Mouse (Mus musculus) spleen, adult 2 months (tissue): ENCODE measurements around the gene Prm1. TPM values are rescaled to one million over a fixed set of nuclear protein-coding genes. Genes with fewer than 3 reads are reported as not detected.

ENCODE experiments used
- DNase-seq, 2 experiments: peaks; one replicate each; pipeline versions ENCODE4 v3.0.0 to v3.0.0-alpha.2; 2012 to 2021; ENCODE audit warnings: low spot score in 2 of 2, low read depth in 1 of 2
- H3K27ac ChIP-seq: fragments of 200-500 bp; 2 replicates; pipeline ENCODE4 v1.5.1; 2012; ENCODE audit warnings: low read length, inconsistent platforms; ENCODE audit not compliant: insufficient read depth
- H3K27me3 ChIP-seq: fragments of 200-500 bp; 2 replicates; pipeline ENCODE4 v1.6.1; 2012; ENCODE audit warnings: mild to moderate bottlenecking, moderate library complexity, low read length, inconsistent platforms; ENCODE audit not compliant: control insufficient read depth, insufficient read depth
- H3K36me3 ChIP-seq: fragments of 200-500 bp; 2 replicates; pipeline ENCODE4 v1.6.1; 2012; ENCODE audit warnings: mild to moderate bottlenecking, low read length, inconsistent platforms; ENCODE audit not compliant: control insufficient read depth, insufficient read depth
- H3K4me1 ChIP-seq: fragments of 200-500 bp; 2 replicates; pipeline ENCODE4 v1.6.1; 2011; ENCODE audit warnings: inconsistent platforms; ENCODE audit not compliant: control insufficient read depth, insufficient read depth, insufficient read length
- H3K4me3 ChIP-seq: fragments of 200-500 bp; 2 replicates; pipeline ENCODE4 v1.5.1; 2011; ENCODE audit warnings: mild to moderate bottlenecking, inconsistent platforms; ENCODE audit not compliant: insufficient read depth, insufficient read length; ENCODE audit errors: extremely low read depth
- CTCF ChIP-seq: fragments of 200-500 bp; IDR thresholded peaks from 2 replicates; pipeline ENCODE4 v1.5.1; 2011; ENCODE audit warnings: mild to moderate bottlenecking, inconsistent platforms; ENCODE audit not compliant: insufficient read depth, insufficient read length, insufficient replicate concordance; ENCODE audit errors: extremely low read depth
- POLR2A ChIP-seq: fragments of 200-500 bp; IDR thresholded peaks from 2 replicates; pipeline ENCODE4 v1.6.1; 2011; ENCODE audit warnings: low read depth, low read length, inconsistent platforms
- WGBS: fragments of 180-500 bp; shearing (Covaris S2); methylation state at CpG from one replicate; pipeline ENCODE4 v1.1.7; 2018; 5-methylcytosine and 5-hydroxymethylcytosine counted together
- polyA plus RNA-seq: library from polyadenylated mRNA; depleted of rRNA; stranded (reverse); fragments of >200 nt; gene quantifications from 2 replicates; pipeline ENCODE4 v1.2.3, GENCODE M21; 2012

Gene Prm1
- polyA plus RNA-seq, 1 experiment: 0.47 TPM

- Histone ChIP-seq H3K4me3 (no peak overlapping the region), H3K27me3 (no peaks in the 10 kb centered on the region), H3K27ac (no peak overlapping the region), H3K36me3 (no peaks in the 10 kb centered on the region), H3K4me1 (peaks cover 13% of the 10 kb centered on the region; the same call in 1 of the 2 replicates)
- no peak for DNase-seq
- TF ChIP-seq POLR2A (no peak), CTCF (no peak)
- 94% methylated on average over 4 of the region's 4 CpGs for WGBS
Observed at GRCm38 (mm10) chr16:10825840-10826239, 20.2 kb upstream of the Prm1 start.

- TF ChIP-seq POLR2A (no peak), CTCF (no peak)
- 92% methylated on average over 1 of the region's 1 CpGs for WGBS
- Histone ChIP-seq H3K4me3 (no peak overlapping the region), H3K27me3 (no peaks in the 10 kb centered on the region), H3K27ac (no peak overlapping the region), H3K36me3 (no peaks in the 10 kb centered on the region), H3K4me1 (peaks cover 14% of the 10 kb centered on the region; the same call in 1 of the 2 replicates)
- DNase-seq: no peak
Observed at GRCm38 (mm10) chr16:10824536-10824935, 18.9 kb upstream of the Prm1 start.

- Histone ChIP-seq H3K4me1 (peaks cover 16% of the 10 kb centered on the region; the same call in 1 of the 2 replicates), H3K36me3 (no peaks in the 10 kb centered on the region), H3K27ac (no peak overlapping the region), H3K27me3 (no peaks in the 10 kb centered on the region), H3K4me3 (no peak overlapping the region)
- no peak for DNase-seq
- 68% methylated on average over 4 of the region's 4 CpGs for WGBS
- TF ChIP-seq POLR2A (no peak), CTCF (no peak)
Observed at GRCm38 (mm10) chr16:10821387-10821786, 15.7 kb upstream of the Prm1 start.

DNA sequence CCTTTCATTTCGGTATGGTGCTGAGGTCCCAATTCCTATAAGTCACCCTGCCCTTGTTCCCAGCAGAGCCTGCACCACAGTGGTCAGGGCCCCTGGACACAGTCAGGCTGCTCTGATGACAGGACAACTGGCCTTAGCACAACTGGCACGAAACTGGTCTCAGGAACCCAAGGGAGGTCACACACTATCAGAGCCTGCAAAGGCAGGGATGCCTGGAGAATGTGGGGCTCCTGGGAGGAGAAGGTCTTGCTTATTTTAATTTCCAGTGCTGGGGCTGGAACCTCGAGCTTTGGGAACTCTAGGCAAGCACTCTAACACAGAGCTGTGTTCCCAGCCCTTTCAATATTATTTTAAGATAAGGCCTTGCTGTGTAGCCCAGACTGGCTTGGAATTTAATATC lies 14.3 kb upstream of the Prm1 start:
- no peaks in the 10 kb centered on the region for H3K27me3 ChIP-seq
- TF ChIP-seq POLR2A (no peak), CTCF (no peak)
- H3K36me3 ChIP-seq: no peaks in the 10 kb centered on the region
- peaks cover 16% of the 10 kb centered on the region; the same call in 1 of the 2 replicates for H3K4me1 ChIP-seq
- no peak overlapping the region for H3K27ac ChIP-seq
- DNase-seq: no peak
- 84% methylated on average over 3 of the region's 3 CpGs for WGBS
- no peak overlapping the region for H3K4me3 ChIP-seq

GRCm38 (mm10) chr16:10818579-10819135 lies 13.0 kb upstream of the Prm1 start:
- Histone ChIP-seq H3K27me3 (no peaks in the 10 kb centered on the region), H3K4me1 (peaks cover 22% of the 10 kb centered on the region; the same call in 1 of the 2 replicates), H3K27ac (no peak overlapping the region), H3K36me3 (no peaks in the 10 kb centered on the region), H3K4me3 (no peak overlapping the region)
- WGBS: 36% methylated on average over 4 of the region's 4 CpGs
- TF ChIP-seq POLR2A (no peak), CTCF (no peak)
- no peak for DNase-seq

- H3K4me3 ChIP-seq: no peak overlapping the region
- peaks cover 19% of the 10 kb centered on the region; the same call in 1 of the 2 replicates for H3K4me1 ChIP-seq
- TF ChIP-seq POLR2A: no peak
- TF ChIP-seq CTCF: no peak
- H3K27me3 ChIP-seq: no peaks in the 10 kb centered on the region
- no peak for DNase-seq
- H3K27ac ChIP-seq: no peak overlapping the region
- 45% methylated on average over 4 of the region's 4 CpGs for WGBS
- H3K36me3 ChIP-seq: no peaks in the 10 kb centered on the region
Observed at GRCm38 (mm10) chr16:10814864-10815263, 9.2 kb upstream of the Prm1 start.

DNA sequence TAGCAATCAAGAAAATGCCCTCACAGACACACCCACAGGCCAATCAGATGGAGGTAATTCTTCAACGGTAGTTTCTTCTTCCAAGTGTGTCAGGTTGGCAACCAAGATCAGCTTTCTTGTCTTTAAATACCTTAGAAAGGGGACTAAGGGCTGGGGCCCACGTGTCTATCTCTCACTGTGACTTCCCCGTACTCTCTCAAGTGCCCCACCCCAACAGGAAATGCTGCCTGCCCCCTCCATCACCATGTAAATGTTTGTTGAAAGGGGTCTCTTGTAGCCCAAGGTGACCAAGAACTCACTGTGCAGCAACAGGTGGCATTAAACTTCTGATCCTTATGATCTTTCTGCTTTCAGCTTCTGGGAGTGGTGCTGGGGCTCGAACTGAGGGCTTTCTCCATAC lies 8.1 kb upstream of the Prm1 start:
- peaks cover 19% of the 10 kb centered on the region; the same call in 1 of the 2 replicates for H3K4me1 ChIP-seq
- TF ChIP-seq CTCF: no peak
- no peak for TF ChIP-seq POLR2A
- no peak for DNase-seq
- H3K27me3 ChIP-seq: no peaks in the 10 kb centered on the region
- 52% methylated on average over 4 of the region's 4 CpGs for WGBS
- no peaks in the 10 kb centered on the region for H3K36me3 ChIP-seq
- no peak overlapping the region for H3K4me3 ChIP-seq
- no peak overlapping the region for H3K27ac ChIP-seq
